Mouse (Mus musculus) forebrain, embryonic 12.5 days (tissue): ENCODE results near the gene Lrrc26. TPM values are rescaled to one million over a fixed set of nuclear protein-coding genes. Genes with fewer than 3 reads are reported as not detected.

Experiments
- ATAC-seq: fragments of 200-750 bp; cut with Nextera tagmentation; 2 replicates; pipeline ENCODE4 v1.8.0; 2017; ENCODE audit warnings: moderate TSS enrichment; ENCODE audit not compliant: low FRiP score
- H3K27ac ChIP-seq: fragments of 300-500 bp; sonication (generic); 2 replicates; pipeline ENCODE4 v1.5.1; 2016; ENCODE audit warnings: mild to moderate bottlenecking
- H3K27me3 ChIP-seq: fragments of 300-500 bp; sonication (generic); 2 replicates; pipeline ENCODE4 v1.6.1; 2016; ENCODE audit warnings: mild to moderate bottlenecking
- H3K36me3 ChIP-seq: fragments of 300-500 bp; sonication (generic); replicated peaks from 2 replicates; pipeline ENCODE4 v1.6.1; 2016; ENCODE audit warnings: mild to moderate bottlenecking
- H3K4me1 ChIP-seq: fragments of 300-500 bp; sonication (generic); 2 replicates; pipeline ENCODE4 v1.6.1; 2016
- H3K4me2 ChIP-seq: fragments of 300-500 bp; sonication (generic); 2 replicates; pipeline ENCODE4 v1.6.1; 2016; ENCODE audit warnings: mild to moderate bottlenecking, moderate library complexity
- H3K4me3 ChIP-seq: fragments of 300-500 bp; sonication (generic); replicated peaks from 2 replicates; pipeline ENCODE4 v1.5.1; 2016; ENCODE audit warnings: mild to moderate bottlenecking
- H3K9ac ChIP-seq: fragments of 300-500 bp; sonication (generic); 2 replicates; pipeline ENCODE4 v1.6.1; 2016; ENCODE audit warnings: mild to moderate bottlenecking
- H3K9me3 ChIP-seq: fragments of 300-500 bp; sonication (generic); 2 replicates; pipeline ENCODE4 v1.6.1; 2016
- WGBS: fragments of 180-500 bp; shearing (Covaris S2); methylation state at CpG from one replicate; pipeline ENCODE4 v1.1.7; 2016; 5-methylcytosine and 5-hydroxymethylcytosine counted together
- polyA plus RNA-seq: library from polyadenylated mRNA; unstranded; fragments of >200 nt; fragmentation: Nextera tagmentation; extraction: Ambion mirVana; gene quantifications from 2 replicates; pipeline ENCODE4 v1.2.1, GENCODE M21; 2016

Gene Lrrc26
- polyA plus RNA-seq, 1 experiment from 2014 or later = not detected

- H3K27me3 ChIP-seq = no peaks in the 10 kb centered on the region
- H3K9me3 ChIP-seq = no peaks in the 10 kb centered on the region
- peak overlapping the region; percentile 92 for H3K4me2 ChIP-seq
- peak overlapping the region; percentile 87 for H3K9ac ChIP-seq
- peaks cover 15% of the 10 kb centered on the region for H3K4me1 ChIP-seq
- H3K36me3 ChIP-seq = peaks cover 48% of the 10 kb centered on the region
- WGBS = 88% methylated on average over 2 of the region's 2 CpGs
- H3K4me3 ChIP-seq = peak overlapping the region; percentile 89
- no peak overlapping the region for H3K27ac ChIP-seq
- ATAC-seq = no peak
These were observed 43.9 kb downstream of the Lrrc26 start for GRCm38 (mm10) chr2:25333569-25333968.

- Histone ChIP-seq H3K27me3 (no peaks in the 10 kb centered on the region), H3K27ac (no peak overlapping the region), H3K9ac (no peak overlapping the region), H3K36me3 (peaks cover 88% of the 10 kb centered on the region), H3K4me1 (peaks cover 5% of the 10 kb centered on the region), H3K9me3 (no peaks in the 10 kb centered on the region), H3K4me3 (no peak overlapping the region), H3K4me2 (no peak overlapping the region)
- WGBS = 96% methylated on average over 6 of the region's 6 CpGs
- no peak for ATAC-seq
These were observed 48.6 kb downstream of the Lrrc26 start for GRCm38 (mm10) chr2:25338303-25338702.

Other genes with a start within 250 kb of the Lrrc26 start
- gene Nsmf, start 235.6 kb upstream of the Lrrc26 start, polyA plus RNA-seq = 103 and 112 TPM in 2 replicates
- not detected in 2 replicates for gene Entpd8, start 209.6 kb upstream of the Lrrc26 start, polyA plus RNA-seq
- gene Noxa1, start 194.8 kb upstream of the Lrrc26 start, polyA plus RNA-seq = 0.24 TPM in 1 of 2 replicates, not detected in the other
- 76.8 and 81.0 TPM in 2 replicates for gene Nrarp, start 109.2 kb upstream of the Lrrc26 start, polyA plus RNA-seq
- gene Tor4a, start 93.0 kb upstream of the Lrrc26 start, polyA plus RNA-seq = 0.62 and 1.0 TPM in 2 replicates
- gene Nelfb, start 78.4 kb upstream of the Lrrc26 start, polyA plus RNA-seq = 106 and 111 TPM in 2 replicates
- not detected in 2 replicates for gene Stpg3, start 75.3 kb upstream of the Lrrc26 start, polyA plus RNA-seq
- 0.46 and 0.87 TPM in 2 replicates for gene Fam166a, start 71.2 kb upstream of the Lrrc26 start, polyA plus RNA-seq
- gene Tubb4b, start 65.2 kb upstream of the Lrrc26 start, polyA plus RNA-seq = 496 and 501 TPM in 2 replicates
- not detected in 2 replicates for gene Slc34a3, start 55.6 kb upstream of the Lrrc26 start, polyA plus RNA-seq
- gene Rnf224, start 53.1 kb upstream of the Lrrc26 start, polyA plus RNA-seq = not detected in 2 replicates
- gene Rnf208, start 47.7 kb upstream of the Lrrc26 start, polyA plus RNA-seq = 30.2 and 37.9 TPM in 2 replicates
- not detected in 2 replicates for gene Cysrt1, start 47.5 kb upstream of the Lrrc26 start, polyA plus RNA-seq
- 4.2 and 6.0 TPM in 2 replicates for gene AL732309.1, start 43.1 kb upstream of the Lrrc26 start, polyA plus RNA-seq
- gene Tmem203, start 34.5 kb upstream of the Lrrc26 start, polyA plus RNA-seq = 17.6 and 18.1 TPM in 2 replicates
- gene Tprn, start 27.3 kb upstream of the Lrrc26 start, polyA plus RNA-seq = 9.3 and 10.0 TPM in 2 replicates
- gene Ssna1, start 17.5 kb upstream of the Lrrc26 start, polyA plus RNA-seq = 207 and 224 TPM in 2 replicates
- 134 and 141 TPM in 2 replicates for gene Anapc2, start 17.4 kb upstream of the Lrrc26 start, polyA plus RNA-seq
- gene Tmem210, start 1.8 kb upstream of the Lrrc26 start, polyA plus RNA-seq = not detected in 2 replicates
- gene Grin1, start 29.3 kb downstream of the Lrrc26 start, polyA plus RNA-seq = 2.2 and 5.6 TPM in 2 replicates
- 74.8 and 80.8 TPM in 2 replicates for gene Man1b1, start 42.4 kb downstream of the Lrrc26 start, polyA plus RNA-seq
- 18.0 and 19.9 TPM in 2 replicates for gene Dpp7, start 66.4 kb downstream of the Lrrc26 start, polyA plus RNA-seq
- 4.0 and 4.3 TPM in 2 replicates for gene Uap1l1, start 75.8 kb downstream of the Lrrc26 start, polyA plus RNA-seq
- gene Sapcd2, start 82.4 kb downstream of the Lrrc26 start, polyA plus RNA-seq = 60.8 and 67.8 TPM in 2 replicates
- gene Entpd2, start 106.0 kb downstream of the Lrrc26 start, polyA plus RNA-seq = 0.22 TPM in 1 of 2 replicates, not detected in the other
- 192 and 198 TPM in 2 replicates for gene Npdc1, start 109.4 kb downstream of the Lrrc26 start, polyA plus RNA-seq
- gene Fut7, start 133.4 kb downstream of the Lrrc26 start, polyA plus RNA-seq = 0.14 TPM in 1 of 2 replicates, not detected in the other
- 10.9 and 12.5 TPM in 2 replicates for gene Abca2, start 138.8 kb downstream of the Lrrc26 start, polyA plus RNA-seq
- 1.1 and 2.0 TPM in 2 replicates for gene Clic3, start 166.9 kb downstream of the Lrrc26 start, polyA plus RNA-seq
- gene Paxx, start 171.2 kb downstream of the Lrrc26 start, polyA plus RNA-seq = 34.5 and 39.1 TPM in 2 replicates
- gene Ptgds, start 180.1 kb downstream of the Lrrc26 start, polyA plus RNA-seq = 0.69 and 1.3 TPM in 2 replicates
- not detected in 2 replicates for gene Lcn12, start 204.0 kb downstream of the Lrrc26 start, polyA plus RNA-seq
- 102 and 110 TPM in 2 replicates for gene Fbxw5, start 210.8 kb downstream of the Lrrc26 start, polyA plus RNA-seq
- 4.7 and 5.4 TPM in 2 replicates for gene C8g, start 211.8 kb downstream of the Lrrc26 start, polyA plus RNA-seq